Mouse (Mus musculus) kidney, postnatal 0 days (tissue): ENCODE measurements around the gene Adamts9. TPM values are rescaled to one million over a fixed set of nuclear protein-coding genes. Genes with fewer than 3 reads are reported as not detected.

Experiments used
- ATAC-seq: fragments of 200-750 bp; cut with Nextera tagmentation; replicated peaks from 2 replicates; pipeline ENCODE4 v1.8.0; 2017; ENCODE audit warnings: low read depth, moderate number of reproducible peaks, moderate TSS enrichment, moderate library complexity; ENCODE audit not compliant: low FRiP score
- DNase-seq: peaks from one replicate; pipeline ENCODE4 v3.0.0-alpha.2; 2016; ENCODE audit warnings: low spot score
- H3K27ac ChIP-seq: fragments of 300-500 bp; sonication (generic); 2 replicates; pipeline ENCODE4 v1.5.1; 2014; ENCODE audit warnings: mild to moderate bottlenecking
- H3K27me3 ChIP-seq: fragments of 300-500 bp; sonication (generic); 2 replicates; pipeline ENCODE4 v1.6.1; 2014; ENCODE audit warnings: low read length, mixed read lengths; ENCODE audit not compliant: insufficient read depth
- H3K36me3 ChIP-seq: fragments of 300-500 bp; sonication (generic); 2 replicates; pipeline ENCODE4 v1.6.1; 2014; ENCODE audit warnings: low read length, mixed read lengths; ENCODE audit not compliant: insufficient read depth
- H3K4me1 ChIP-seq: fragments of 300-500 bp; sonication (generic); replicated peaks from 2 replicates; pipeline ENCODE4 v1.6.1; 2014; ENCODE audit warnings: antibody characterized with exemption, low read length, mixed read lengths; ENCODE audit not compliant: insufficient read depth
- H3K4me2 ChIP-seq: fragments of 300-500 bp; sonication (generic); 2 replicates; pipeline ENCODE4 v1.6.1; 2014; ENCODE audit warnings: mild to moderate bottlenecking, low read length, moderate library complexity, mixed read lengths
- H3K4me3 ChIP-seq: fragments of 300-500 bp; sonication (generic); replicated peaks from 2 replicates; pipeline ENCODE4 v1.5.1; 2014; ENCODE audit warnings: low read depth, low read length
- H3K9ac ChIP-seq: fragments of 300-500 bp; sonication (generic); 2 replicates; pipeline ENCODE4 v1.6.1; 2014; ENCODE audit warnings: low read depth, low read length
- H3K9me3 ChIP-seq: fragments of 300-500 bp; sonication (generic); replicated peaks from 2 replicates; pipeline ENCODE4 v1.6.1; 2016; ENCODE audit warnings: low read length, inconsistent platforms, mixed read lengths
- CTCF ChIP-seq: IDR thresholded peaks from 2 replicates; pipeline ENCODE4 v1.5.1; 2016; ENCODE audit warnings: antibody characterized with exemption, low read depth, mild to moderate bottlenecking, moderate library complexity
- WGBS: fragments of 180-500 bp; shearing (Covaris S2); extraction: QIAGEN DNeasy Blood & Tissue Kit; methylation state at CpG from one replicate; pipeline ENCODE4 v1.1.7; 2014; 5-methylcytosine and 5-hydroxymethylcytosine counted together
- polyA plus RNA-seq: library from polyadenylated mRNA; unstranded; fragments of >200 nt; fragmentation: Nextera tagmentation; extraction: Ambion mirVana; gene quantifications from 2 replicates; pipeline ENCODE4 v1.2.1, GENCODE M21; 2015

Adamts9 gene
- polyA plus RNA-seq, 1 experiment from 2014 or later, result 7.6 TPM

GRCm38 (mm10) chr6:92726121-92726520 lies 217.2 kb downstream of the Adamts9 start:
- ATAC-seq (no peak), DNase-seq (no peak)
- H3K4me3 ChIP-seq, result no peak overlapping the region
- no peak for TF ChIP-seq CTCF
- WGBS, result 59% methylated on average over 5 of the region's 5 CpGs
- H3K27me3 ChIP-seq, result no peaks in the 10 kb centered on the region
- no peak overlapping the region for H3K27ac ChIP-seq
- H3K9ac ChIP-seq, result no peak overlapping the region
- 0 out of 2 replicates have a peak, but pooled peaks cover 7% of the 10 kb centered on the region for H3K4me1 ChIP-seq
- no peaks in the 10 kb centered on the region for H3K9me3 ChIP-seq
- H3K4me2 ChIP-seq, result no peak overlapping the region
- no peaks in the 10 kb centered on the region for H3K36me3 ChIP-seq

GRCm38 (mm10) chr6:92724394-92724793 lies 218.9 kb downstream of the Adamts9 start:
- Histone ChIP-seq H3K36me3 (no peaks in the 10 kb centered on the region), H3K4me1 (0 out of 2 replicates have a peak, but pooled peaks cover 7% of the 10 kb centered on the region), H3K9ac (no peak overlapping the region), H3K4me3 (no peak overlapping the region), H3K27me3 (no peaks in the 10 kb centered on the region), H3K9me3 (no peaks in the 10 kb centered on the region), H3K4me2 (no peak overlapping the region), H3K27ac (no peak overlapping the region)
- DNase-seq, result no peak
- WGBS, result 34% methylated on average over 2 of the region's 2 CpGs
- TF ChIP-seq CTCF, result no peak
- ATAC-seq, result no peak

Other genes starting within 250 kb of the Adamts9 start
- gene Prickle2, start 237.3 kb downstream of the Adamts9 start, polyA plus RNA-seq, result 3.3 and 3.4 TPM in 2 replicates
- gene A730049H05Rik, start 127.0 kb downstream of the Adamts9 start, polyA plus RNA-seq, result 7.0 and 7.1 TPM in 2 replicates
- 0.03 TPM in 1 of 2 replicates, not detected in the other for gene Gm15737, start 74.1 kb downstream of the Adamts9 start, polyA plus RNA-seq